Mouse (Mus musculus): ENCODE data around the gene Zzz3. TPM values are rescaled to one million over a fixed set of nuclear protein-coding genes. Genes with fewer than 3 reads are reported as not detected.

Zzz3 gene
- total RNA-seq, 4 experiments from 2014 or later: 20.3 to 24.4 (median 22.7) TPM

DNA sequence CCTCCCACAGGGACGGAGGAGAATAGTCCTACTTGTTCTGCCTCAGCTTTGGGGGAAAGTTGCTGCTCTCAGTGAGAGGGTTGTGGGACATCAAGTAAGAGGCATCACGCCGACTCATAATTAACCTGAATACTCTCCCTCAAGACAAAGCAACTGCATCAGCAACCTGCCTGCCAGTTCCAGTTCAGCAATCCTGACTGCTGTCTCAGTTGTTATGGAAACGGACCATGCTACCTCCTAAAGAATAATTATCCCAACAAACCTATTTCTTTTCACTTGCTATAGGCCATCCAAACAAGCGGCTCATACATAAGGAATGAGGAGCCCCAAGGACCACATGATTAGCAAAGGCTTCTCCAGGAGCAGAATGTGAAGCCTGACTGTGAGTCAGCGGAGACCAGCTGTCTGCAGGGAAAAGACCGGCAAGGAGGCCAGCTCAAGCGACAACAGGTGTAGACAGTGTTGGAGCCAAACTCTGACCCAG is 100.2 kb downstream of the Zzz3 start:
- no peak for DNase-seq (ENCODE audit: low spot score)

DNA sequence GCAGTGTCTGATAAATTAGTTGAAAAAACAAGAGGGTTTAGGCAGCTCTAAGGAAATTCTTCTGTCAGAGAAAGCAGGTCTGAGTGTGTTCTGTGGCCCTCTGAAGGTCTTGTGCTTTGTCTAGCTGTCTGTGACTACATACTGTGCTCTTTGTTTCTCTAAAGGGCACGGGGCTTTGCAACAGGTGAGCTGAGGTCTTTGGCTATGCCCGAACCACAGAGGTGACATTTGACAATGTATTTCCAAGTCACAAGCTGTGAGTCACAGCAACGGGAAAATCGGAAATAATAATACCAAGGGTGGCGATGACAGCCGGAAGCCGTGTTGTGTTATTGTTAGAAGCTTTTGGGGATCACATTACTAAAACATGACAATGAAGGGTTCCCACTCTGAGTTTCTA is 101.8 kb downstream of the Zzz3 start:
- DNase-seq (ENCODE audit: low spot score): no peak

DNA sequence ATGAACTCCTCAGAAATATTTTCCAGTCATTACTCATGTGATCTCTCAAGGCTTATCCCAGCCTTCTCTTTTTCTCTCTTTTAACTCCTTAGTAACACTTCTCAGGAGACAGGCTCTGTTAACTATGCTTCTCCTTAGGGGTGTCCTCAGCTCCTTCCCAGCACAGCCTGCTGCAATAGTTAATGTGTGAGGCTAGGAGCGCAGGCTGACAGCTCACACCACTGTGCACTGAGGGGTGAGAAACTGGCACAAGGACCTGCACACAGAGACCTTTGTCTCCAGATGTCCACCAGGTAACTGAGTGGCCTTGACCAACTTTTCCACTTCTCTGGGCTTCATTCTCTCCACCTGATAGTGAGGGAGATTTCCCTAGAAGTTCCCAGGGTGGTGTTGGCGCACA is 102.6 kb downstream of the Zzz3 start:
- DNase-seq (ENCODE audit: low spot score): no peak

DNA sequence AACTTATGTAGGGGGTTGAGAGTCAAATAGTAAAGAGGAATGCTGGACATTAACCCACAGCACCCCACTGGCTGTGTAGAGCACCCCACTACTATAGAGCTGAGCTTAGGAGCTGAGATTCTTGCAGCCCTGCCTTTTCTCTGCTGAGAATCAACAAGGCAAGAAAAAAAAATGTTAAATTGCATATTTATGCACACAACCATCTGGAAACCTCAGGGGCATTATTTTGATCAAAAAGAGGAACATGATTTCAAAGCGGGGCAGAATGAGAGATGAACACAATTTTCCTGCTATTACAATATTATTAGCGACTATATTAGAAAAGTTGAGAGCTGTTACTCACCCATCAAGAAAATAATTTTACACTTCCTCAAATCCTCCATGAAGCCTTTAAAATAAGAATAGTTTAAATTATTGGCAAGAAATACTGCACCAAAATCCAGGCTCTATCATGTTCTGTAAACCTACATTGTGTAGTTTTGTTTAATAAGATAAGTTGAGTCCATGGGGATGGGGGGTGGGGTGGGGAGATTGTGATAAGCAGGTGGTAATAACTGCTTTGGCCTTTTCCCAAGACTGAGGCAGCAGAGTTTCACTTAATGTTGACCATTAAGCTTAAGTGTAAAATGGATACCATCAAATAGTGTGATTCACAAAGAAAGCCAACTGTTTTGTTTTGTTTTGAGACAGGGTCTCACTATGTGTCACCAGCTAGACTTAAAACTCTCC is 103.9 kb downstream of the Zzz3 start:
- no peak for DNase-seq (ENCODE audit: low spot score)

DNA sequence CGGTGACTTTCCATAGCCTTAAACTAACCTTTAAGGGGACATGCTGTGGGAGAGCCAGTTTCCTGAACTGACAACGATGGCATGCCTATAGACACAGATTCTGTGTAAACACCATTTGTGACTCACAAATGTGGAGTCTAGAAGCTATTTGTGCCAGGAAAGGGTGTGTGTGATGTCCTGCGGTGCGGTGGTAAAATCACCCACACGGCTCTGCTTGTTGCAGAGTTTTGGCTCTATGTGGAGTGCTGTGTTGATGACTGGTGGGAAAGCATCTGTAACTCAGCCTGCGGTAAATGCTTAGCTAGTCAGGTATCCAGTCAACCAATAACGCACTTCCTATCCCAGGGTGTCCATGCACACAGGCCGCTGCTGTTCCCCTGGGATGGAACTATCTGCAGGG is 112.6 kb downstream of the Zzz3 start:
- DNase-seq (ENCODE audit: low spot score): no peak

DNA sequence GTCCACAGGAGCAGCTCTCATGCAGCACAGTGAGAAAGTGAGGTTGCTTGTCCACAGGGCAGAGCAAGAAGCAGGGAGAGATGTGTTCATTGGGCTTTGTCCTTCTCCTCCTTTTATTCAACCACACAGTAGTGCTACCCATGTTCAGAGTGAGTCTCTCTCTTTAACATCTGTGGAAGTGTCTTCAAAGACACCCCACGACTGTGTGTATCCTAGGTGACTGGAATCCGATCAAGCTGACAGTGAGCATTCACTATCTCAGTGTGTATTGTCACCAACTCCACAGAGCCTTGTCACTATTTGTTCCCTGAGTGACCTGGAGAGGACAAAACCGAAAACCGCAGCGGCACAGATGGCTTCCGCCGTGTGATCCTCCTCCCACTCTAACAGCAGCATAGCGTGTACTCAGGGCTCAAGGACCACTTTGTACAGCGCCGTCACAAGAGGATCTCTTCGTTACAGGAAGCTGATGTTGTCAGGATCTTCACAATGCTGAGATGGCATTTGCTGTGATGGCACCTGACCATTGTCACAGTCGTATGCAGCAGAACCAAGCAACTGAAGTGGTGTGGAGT is 113.2 kb downstream of the Zzz3 start:
- DNase-seq (ENCODE audit: low spot score): no peak

DNA sequence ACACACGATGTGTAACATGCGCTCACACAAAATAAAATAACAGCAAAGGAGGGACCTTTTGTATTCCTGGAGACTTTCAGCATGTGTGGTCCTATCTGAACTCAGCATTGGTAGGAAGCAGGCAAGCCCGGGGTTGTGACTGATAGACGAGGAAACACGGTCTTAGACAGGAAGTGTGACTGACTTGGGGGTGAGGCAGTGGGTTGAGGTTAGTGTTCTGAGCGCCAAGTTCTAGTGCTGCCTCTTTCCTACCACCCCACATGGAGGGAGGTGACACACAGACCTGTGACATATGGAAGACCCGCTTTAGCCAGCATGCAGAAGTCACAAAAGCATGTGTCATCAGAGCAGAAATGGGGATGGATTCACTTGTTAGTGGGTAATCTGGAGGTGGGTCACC is 114.0 kb downstream of the Zzz3 start:
- DNase-seq (ENCODE audit: low spot score): no peak

Other genes starting within 250 kb of the Zzz3 start
- gene Gipc2, start 229.2 kb upstream of the Zzz3 start, total RNA-seq (2022): 1 to 10 TPM; 3.0 to 4.8 (median 3.4) TPM
- 100 to 1,000 TPM in 2 of 4 experiments, 10 to 100 TPM in 2; 88.0 to 125 (median 101) TPM for gene Dnajb4, start 185.2 kb upstream of the Zzz3 start, total RNA-seq (2022)
- 10 to 100 TPM; 44.3 to 55.0 (median 52.5) TPM for gene Fubp1, start 185.1 kb upstream of the Zzz3 start, total RNA-seq (2022)
- gene Nexn, start 129.1 kb upstream of the Zzz3 start, total RNA-seq (2022): 100 to 1,000 TPM; 264 to 407 (median 333) TPM
- 10 to 100 TPM; 10.4 to 15.8 (median 10.9) TPM for gene Miga1, start 55.1 kb upstream of the Zzz3 start, total RNA-seq (2022)
- gene Usp33, start 49.0 kb upstream of the Zzz3 start, total RNA-seq (2022): 10 to 100 TPM; 24.5 to 25.5 (median 24.6) TPM

Data from heart, adult 8-10 months (tissue).